Mouse (Mus musculus) heart, adult 11 months (tissue): Measurements from ENCODE around the gene Gpr84.

Experiments
- DNase-seq: peaks from one replicate; pipeline ENCODE4 v3.0.0; 2022

Gene Gpr84

GRCm38 (mm10) chr15:103335488-103336235 lies 25.2 kb upstream of the Gpr84 start:
- no peak for DNase-seq

DNA sequence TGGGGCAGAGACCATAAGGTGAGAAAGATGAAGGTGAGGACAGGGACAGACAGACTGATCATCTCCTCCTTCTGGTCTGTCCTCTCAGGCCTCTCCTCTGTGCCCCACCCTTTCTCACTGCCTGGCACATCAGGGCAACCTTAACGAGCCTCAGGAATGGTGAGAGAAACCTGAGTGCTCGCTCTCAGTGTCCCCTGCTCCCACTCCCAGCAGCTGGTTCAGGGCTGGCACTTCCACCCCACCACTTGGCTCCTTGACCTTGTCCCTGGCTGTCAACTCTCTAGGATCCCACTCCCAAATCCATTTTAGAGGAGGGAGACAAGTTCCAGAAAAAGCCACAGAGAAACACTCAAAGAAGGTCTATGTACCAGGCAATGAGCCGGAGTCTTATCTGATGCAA lies 24.6 kb upstream of the Gpr84 start:
- DNase-seq: no peak

GRCm38 (mm10) chr15:103334194-103334593 lies 23.8 kb upstream of the Gpr84 start:
- DNase-seq: no peak

GRCm38 (mm10) chr15:103333738-103334137 lies 23.3 kb upstream of the Gpr84 start:
- DNase-seq: peak; percentile 97

- DNase-seq: peak; percentile 94
Observed at GRCm38 (mm10) chr15:103333081-103333615, 22.7 kb upstream of the Gpr84 start.

GRCm38 (mm10) chr15:103323455-103324247 lies 13.2 kb upstream of the Gpr84 start:
- peak; percentile 99 for DNase-seq

- DNase-seq: no peak
Observed at GRCm38 (mm10) chr15:103323070-103323454, 12.7 kb upstream of the Gpr84 start.

DNA sequence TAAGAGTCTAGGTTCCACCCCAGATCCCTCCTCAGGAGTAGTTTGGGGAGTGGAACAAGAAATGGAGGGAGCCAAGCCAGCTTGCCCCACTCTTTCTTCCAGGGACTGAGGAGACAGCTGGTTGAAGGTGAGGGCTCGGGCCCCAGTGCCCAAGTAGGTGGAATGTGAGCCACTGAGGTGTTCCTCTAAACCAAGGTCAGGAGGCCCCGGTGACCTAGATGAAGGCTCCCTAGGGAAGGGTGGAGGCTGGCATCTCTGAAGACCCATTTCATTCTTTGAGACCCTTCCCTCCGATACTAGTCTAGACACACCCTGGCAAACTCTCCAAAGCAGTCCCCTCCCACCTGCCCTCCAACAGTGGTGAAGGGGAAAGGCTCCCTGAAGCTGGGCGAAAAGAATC lies 12.0 kb upstream of the Gpr84 start:
- DNase-seq: peak; percentile 95

- DNase-seq: peak; percentile 93
Observed at GRCm38 (mm10) chr15:103321076-103321475, 10.7 kb upstream of the Gpr84 start.

DNA sequence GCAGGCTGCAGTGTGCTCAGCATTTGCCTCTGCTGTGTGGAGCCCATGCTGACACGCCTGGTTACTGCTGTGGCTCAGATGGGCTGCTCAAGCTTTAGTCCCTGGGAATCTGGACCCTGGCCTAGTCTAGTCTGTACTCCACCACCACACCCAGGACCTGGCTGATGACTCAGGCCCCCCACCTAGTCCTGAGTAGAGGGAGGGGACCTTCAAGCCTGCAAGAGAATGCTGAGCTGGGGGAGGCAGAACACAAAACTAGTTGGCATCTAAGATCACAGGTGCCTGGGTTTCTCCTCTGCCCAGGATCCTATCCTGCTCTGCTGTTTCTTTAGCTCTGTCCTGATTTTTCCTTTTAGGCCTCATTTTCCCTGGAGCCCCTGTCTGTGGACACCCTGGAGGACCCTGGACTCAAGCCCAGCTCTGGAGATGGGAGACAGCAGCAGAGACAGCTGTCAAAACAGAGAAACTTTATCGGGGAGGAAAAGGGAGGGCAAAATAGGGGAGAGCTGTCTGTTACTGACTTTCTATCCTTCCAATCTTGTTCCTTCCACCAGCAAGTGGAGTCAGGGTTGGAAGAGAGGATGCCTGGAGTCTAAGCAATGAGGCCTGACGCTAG lies 7.9 kb upstream of the Gpr84 start:
- DNase-seq: peak; percentile 98

DNA sequence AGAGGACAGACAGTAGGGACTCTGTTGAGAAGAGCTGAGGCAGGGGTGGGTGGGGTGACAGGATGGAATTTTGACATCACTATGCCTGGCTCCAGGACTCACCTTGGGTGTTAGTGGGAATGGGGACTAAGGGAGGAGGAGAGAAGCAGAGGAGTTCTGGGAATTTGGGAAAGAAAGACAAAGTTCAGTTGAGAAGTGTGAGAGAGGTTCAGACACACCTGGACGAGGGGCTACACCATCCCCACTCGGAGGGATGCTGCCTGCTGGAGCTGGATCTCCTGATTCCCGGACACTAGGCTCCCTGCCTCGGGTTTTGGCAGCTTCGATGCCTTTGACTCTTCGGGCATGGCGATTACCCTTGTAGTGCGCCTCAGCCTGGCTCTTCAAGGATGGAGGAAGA lies 7.3 kb upstream of the Gpr84 start:
- DNase-seq: peak; percentile 94

DNA sequence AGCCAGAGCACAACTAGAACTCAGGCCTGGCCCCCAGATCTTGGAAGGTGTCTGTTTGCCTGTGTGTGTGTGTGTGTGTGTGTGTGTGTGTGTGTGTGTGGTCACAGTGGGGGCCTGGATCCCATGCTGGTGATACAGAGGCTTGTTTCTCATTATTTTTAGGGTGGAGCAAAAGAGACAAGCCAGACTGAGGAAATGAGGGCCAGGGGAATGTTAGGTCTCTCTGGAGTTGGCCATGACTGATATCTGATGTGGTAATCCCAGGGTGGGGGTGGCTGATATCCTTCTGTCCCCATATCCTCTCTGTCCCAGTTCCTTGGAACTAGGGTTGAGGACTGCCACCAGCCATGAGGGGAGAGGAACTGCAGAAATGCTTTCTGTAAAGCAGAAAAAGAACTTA lies 6.7 kb upstream of the Gpr84 start:
- peak; percentile 96 for DNase-seq

DNA sequence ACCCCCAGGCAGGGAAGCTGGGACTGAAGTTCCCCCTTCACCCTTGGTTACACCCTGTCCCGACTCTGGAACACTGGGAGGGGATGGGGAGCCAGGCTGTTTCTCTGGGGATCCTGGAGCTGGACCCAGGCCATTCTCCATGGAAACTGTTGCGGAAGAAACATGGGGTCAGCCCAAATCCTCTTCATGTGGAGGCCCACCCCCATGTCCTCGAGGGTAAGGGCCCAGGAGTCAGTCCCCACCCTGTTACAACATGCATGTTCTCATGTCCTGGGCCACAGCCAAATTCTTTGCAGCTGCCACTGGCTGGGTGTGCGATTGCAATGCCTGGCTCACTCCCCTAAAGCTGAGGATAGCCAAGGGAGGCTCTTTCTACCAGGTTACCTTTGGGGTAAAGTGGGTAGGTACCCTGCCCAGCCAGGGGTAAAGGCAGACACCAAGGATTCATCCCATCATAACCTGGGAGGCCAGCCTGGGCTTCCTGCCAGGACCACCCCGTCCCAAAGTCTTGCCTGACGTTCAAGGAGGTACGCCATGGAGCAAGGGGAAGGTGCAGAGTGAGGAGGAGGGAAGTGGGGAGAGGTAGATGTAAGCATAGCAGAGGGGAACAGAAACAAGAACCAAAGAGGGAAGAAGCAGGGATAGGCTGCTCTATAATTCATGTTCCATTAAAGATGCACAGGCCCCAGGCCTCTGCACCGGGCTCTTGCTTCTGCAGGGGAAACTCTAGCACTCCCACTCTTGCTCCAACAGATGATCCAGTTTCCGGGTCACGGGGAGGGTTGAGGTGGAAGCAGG lies 5.8 kb upstream of the Gpr84 start:
- DNase-seq: peak; percentile 99

DNA sequence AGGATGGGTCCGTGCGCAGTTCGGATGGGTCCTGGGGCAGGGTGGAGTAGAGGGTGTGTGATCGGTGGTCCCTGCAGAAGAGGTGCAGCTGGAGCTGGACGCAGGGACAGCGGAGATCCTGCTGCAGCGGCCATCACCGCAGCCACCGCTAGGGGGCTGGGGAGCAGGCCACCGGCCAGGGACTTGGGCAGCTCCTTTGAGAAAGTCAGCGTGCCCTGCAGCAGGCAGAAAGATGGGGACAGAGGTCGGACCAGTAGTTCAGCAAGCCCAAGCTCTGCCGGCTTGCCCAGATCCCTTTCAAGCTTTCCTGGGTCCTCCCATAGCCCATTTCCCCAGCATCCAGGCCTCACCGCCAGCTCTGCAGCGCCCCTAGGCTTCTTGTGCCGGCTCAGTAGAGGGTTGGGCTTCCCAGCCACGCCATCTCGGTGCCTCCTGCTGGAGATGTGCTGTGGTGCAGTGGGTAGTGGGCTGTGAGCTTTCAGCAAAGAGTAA lies 4.6 kb upstream of the Gpr84 start:
- DNase-seq: peak; percentile 97

DNA sequence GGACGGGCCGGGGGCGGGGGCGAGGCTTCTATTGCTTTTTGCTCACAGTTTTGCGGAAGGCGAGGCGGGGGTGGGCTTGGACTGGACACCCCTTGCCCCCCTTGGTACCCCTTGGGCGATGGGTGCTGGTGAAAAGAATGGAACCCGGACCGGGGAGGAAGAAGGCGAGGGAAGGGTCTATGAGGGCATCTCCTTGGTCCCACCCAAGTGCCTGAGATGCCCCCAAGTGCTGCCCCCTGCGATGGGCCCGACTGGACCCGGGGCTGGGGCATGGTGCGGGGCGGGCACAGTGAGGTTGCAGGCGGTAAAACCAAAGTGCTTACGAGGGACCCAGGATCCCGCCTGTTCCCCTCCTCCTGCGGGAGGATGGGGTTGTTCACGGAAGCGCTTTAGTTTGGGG lies 3.8 kb upstream of the Gpr84 start:
- peak; percentile 94 for DNase-seq

- DNase-seq: peak; percentile 95
Observed at GRCm38 (mm10) chr15:103313495-103314095, 3.2 kb upstream of the Gpr84 start.

GRCm38 (mm10) chr15:103308876-103309580 lies 1.4 kb downstream of the Gpr84 start:
- peak; percentile 92 for DNase-seq

DNA sequence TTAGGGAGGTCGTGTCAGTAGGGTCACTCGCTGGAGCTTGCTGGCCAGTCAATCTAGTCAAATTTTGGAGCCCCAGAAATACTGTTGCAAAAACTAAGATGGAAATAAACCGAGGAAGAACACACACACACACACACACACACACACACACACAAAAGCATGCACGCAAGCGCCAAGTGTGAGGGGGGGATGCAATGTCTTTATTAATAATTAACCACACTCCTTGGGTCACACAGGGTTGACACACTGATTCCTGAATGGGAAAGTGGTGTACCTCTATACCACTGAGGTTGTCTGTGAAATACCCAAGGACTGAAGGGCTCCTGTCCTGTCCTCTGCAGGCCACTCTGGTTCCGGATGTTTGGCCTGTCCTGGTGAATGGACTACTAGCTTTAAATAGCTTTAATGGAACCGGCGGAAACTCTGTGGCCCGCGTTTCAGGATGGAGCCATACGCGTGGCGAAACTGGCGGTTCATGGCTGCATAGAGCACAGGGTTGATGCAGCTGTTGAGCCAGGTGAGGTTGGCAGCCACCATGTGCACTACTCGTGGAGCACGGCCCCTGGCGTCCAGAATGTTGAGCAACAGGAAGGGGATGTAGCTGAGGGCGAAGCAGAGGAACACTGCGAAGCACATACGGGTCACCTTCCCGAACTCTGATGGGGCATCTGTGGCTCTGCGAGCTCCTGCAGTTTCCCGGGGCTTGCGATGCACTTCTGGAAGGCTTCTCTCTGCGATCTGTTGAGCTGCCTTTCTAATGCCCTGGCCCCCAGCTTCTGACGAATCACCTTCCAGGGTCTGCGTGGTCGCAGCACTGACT lies 2.1 kb downstream of the Gpr84 start:
- DNase-seq: peak; percentile 91

DNA sequence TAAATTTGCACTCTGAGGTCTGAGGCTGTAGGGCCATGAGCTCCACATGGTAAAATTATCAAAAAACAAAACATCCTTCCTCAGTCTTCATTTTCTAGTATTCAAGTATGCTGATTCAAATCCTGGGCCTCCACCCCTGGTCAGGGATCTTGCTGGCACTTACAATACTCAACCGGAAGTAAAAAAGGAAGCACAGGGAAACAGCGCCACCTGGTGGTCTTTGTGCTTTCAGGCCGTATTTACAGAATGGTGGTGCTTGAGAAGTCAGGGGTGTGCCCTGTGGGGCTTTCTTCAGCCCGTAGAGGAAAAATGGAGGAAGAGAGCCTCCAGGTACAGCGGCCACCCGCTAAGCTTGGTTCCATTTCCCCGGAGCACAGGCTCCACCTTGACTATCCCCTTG lies 3.3 kb downstream of the Gpr84 start:
- peak; percentile 98 for DNase-seq
